Mouse (Mus musculus) common myeloid progenitor, adult 5-6 weeks (primary cell): Measurements from ENCODE around the gene Nedd4. TPM values are rescaled to one million over a fixed set of nuclear protein-coding genes. Genes with fewer than 3 reads are reported as not detected.
A peak's percentile ranks its signal among the peaks of the same experiment; 100 is the strongest.

Experiments used
- ATAC-seq: replicated peaks from 2 replicates; pipeline ENCODE4 v1.8.0; 2016; ENCODE audit warnings: low read depth, mild to moderate bottlenecking, moderate TSS enrichment, inconsistent platforms; ENCODE audit not compliant: poor library complexity, severe bottlenecking
- total RNA-seq: library from RNA; stranded (forward); fragments of 200-1000, 187-1606 nt; gene quantifications from 2 replicates; pipeline ENCODE4 v1.2.3, GENCODE M21; 2017

The Nedd4 gene
- total RNA-seq, 1 experiment from 2014 or later = 339 TPM

DNA sequence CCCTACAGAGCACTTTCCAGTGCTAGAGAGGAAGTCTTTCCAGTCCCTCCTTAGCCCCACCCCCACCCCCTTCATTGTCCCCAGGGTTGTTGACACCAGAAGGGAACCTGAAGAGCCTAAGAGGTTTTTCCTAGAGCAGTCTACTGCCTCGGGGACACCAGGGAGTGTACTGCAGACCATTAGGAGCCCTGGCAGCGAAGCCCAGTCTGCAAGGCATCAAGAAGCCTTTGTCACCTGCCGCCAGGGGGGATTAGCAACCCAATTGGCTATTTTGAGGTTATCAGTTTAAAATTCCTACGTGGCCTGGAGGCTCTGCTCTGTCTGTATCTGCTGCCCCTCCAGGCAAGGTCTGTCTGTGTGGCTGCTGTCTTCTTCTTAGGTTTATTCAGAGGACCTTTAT lies 117.6 kb downstream of the Nedd4 start:
- ATAC-seq = no peak

DNA sequence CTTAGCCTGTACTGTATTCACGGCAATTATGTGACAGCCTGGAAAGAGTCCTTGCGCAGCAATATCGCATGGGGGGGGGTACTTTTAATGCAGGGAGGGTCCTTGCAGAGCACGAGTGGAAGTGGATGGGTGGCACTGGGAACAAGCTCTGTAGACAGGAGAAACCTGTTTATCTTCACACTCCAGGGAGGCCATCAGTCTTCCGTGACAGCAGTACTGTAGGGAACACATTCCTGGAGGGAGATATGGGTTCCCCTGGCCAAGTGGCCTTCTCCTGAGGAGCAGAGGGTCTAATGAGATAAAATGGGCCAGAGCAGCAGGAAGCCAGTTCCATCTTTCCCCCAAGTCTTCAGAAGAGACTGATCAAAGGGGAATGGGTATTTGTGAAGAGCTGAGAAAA lies 118.5 kb downstream of the Nedd4 start:
- ATAC-seq = no peak

DNA sequence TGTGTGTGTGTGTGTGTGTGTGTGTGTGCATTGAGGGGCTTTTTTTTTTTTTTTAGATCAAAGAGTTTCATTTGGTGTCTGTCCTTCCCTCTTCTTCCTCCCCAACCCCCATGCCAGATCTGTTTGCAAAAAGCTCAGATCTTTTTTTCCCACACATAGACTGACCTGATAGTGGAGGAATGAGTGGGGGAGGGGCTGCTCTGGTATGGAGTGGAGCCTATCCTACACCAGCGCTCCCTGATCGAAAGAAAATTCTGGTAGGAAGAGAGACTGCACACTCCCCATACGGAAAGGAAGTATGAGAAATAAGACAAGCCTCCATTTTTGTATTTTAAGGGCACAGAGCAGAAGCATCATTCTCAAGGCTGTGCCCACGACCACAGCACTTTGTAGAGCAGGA lies 119.3 kb downstream of the Nedd4 start:
- ATAC-seq = no peak

DNA sequence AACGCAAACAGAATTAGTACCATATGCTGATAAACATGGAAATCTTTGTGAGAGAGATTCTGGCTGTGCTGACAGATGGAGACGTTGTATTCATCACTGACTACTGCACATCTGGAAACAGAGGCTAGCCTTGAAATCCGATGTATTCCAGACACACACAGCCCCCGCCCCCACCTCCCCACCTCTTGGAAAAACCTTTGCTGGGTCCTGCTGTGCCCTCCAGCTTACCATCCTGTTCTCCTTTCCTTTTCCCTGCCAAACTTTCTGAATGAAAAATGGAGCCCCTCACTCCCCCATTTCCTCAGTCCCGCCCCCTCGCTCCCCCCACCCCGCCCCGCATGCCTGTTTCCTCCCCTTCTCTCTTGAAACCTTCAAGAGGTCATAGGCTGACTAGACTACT lies 120.0 kb downstream of the Nedd4 start:
- no peak for ATAC-seq

DNA sequence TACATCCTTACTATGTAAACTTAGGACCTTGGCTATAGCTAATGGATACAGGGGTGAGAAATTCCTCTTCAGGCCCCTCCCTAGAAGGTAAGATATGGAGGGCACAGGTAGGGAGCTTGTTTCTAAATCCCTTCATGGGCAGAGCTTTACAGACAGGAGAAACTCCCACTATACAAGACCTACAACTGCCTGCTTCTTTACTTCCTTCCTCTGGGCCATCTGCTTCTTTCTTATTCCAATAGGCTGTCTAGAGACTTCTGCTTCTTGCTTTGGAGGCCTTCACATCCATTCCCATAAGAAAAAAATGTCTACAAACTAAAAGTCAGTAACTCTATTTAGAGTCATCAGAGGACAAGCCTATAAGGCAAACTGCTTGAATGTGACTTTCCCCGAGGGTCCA lies 125.6 kb downstream of the Nedd4 start:
- no peak for ATAC-seq

DNA sequence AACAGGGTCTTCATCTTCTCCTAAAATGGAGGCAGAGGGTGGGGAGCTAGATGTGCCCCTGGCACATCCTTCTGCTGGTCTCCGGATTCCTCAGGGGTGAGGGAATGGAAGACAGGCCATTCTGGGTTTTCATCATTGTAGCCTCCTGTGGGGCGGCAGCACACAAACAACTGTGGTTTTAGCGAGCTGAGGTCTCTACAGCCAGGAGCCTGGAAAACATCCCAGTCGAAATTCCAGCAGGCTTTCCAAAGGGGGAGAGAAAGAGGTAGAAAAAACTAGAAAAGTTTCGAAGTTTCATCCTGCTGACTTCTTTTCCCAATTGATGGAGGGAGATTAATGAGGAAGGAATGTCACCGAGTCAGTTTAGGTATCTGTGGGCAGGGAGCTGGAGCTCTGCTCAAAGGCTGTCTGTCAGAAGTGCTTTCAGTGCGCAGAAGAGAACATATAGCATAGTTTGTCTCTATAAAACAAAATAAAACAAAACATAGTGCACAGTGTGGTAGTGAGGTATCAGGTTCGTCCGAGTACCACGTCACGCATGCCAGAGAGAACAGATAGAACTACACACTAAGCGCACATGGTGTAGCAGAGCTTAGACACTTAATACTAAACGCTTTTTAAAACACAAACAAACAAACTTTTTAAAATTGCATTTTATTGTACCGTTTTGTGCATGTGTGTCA lies 128.5 kb downstream of the Nedd4 start:
- no peak for ATAC-seq

DNA sequence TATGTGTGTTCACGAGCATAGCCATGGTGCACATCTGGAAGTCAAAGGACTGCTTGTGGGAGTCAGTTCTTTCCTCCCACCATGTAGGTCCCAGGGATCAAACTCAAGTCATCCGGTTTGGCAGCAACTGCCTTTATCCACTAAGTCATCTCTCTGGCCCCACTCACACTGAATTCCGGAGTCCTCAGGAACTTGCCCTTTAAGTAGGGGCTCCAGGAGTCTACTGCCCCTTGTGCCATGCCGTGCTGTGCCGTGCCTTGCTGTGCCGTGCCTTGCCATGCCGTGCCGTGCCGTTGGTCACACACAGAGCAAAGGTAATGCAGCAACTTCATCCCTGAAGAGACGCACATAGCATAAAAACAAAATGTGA lies 129.1 kb downstream of the Nedd4 start:
- no peak for ATAC-seq

DNA sequence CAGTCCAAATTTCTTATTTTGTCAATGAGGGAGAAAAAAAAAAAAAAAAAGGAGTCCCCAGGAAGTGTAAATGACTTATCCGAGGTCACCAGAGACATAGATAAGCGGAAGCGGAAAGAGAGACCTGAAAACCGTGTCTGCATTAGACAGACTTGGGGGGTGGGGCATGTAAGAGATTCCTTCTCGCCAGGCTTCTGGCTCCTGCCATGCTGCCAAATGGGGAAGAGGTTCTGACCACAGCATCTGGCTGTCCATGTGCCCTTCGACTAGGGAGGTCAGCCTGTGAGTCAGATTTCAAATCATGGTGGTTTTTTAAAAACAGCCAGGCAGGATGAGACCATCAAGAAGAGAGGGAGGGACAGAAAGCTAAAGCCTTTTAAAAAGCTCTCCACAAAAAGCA lies 129.5 kb downstream of the Nedd4 start:
- peak; percentile 79 for ATAC-seq

DNA sequence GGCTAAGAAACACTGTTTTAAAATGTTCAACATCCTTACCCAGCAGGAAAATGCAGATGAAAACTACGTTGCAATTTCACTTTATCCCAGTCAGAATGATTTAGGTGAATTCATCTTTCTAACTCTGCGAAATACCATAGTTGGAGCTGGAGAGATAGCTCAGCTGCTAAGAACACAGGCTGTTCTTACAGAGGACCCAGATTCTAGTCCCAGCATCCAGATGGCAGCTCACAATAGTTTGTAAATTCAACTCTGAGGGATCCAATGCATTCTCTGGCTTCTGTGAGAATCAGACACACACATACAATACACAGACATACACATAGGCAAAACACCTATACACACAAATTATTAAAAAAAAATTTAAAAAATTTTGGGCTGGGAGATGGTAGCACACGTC lies 133.1 kb downstream of the Nedd4 start:
- no peak for ATAC-seq

DNA sequence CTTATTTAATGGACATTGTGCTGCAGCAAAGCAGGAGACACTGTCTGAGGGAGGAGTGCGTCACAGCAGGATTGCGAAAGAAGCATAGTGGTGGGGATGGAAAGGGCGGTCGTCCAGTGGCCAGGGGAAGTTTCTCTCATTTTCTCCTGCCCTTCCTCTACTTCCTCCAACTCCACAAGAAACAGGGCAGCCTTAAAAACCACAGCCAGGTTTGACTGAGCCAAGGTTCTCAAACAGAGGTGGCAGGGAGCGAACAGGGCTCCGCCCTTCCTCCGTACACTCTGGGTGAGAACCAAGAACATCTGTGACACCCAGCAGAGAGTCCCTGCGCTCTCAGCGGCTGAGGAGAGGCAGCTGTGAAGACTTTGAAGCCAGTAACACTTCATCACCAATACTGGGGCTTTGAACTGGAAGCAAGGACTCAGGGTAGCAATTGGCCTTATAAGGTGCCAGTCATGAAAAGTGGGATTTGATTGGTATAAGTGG lies 135.0 kb downstream of the Nedd4 start:
- peak; percentile 95 for ATAC-seq

Other genes starting within 250 kb of the Nedd4 start
- 156 and 192 TPM in 2 replicates for gene Mns1, start 224.3 kb upstream of the Nedd4 start, total RNA-seq
- gene Tex9, start 170.1 kb upstream of the Nedd4 start, total RNA-seq = 39.8 and 53.3 TPM in 2 replicates
- gene Rfx7, start 130.1 kb upstream of the Nedd4 start, total RNA-seq = 35.1 and 46.2 TPM in 2 replicates
- not detected in 2 replicates for gene Prtg, start 144.5 kb downstream of the Nedd4 start, total RNA-seq